Mouse (Mus musculus) left cerebral cortex, postnatal 14 days (tissue): ENCODE measurements around the gene Agmat. TPM values are rescaled to one million over a fixed set of nuclear protein-coding genes. Genes with fewer than 3 reads are reported as not detected.
"Not testable (repeated sequence)": the region's sequence is repeated elsewhere in the genome, so short reads cannot be mapped to it uniquely, and the experiment has no call there.

Experiments
- DNase-seq, 2 experiments: peaks; one replicate each; pipeline ENCODE4 v3.0.0; 2021 to 2022; ENCODE audit warnings: low spot score in 2 of 2, mixed read lengths in 1 of 2
- intact Hi-C: fragments of 180-260 bp; cut with DNase I; formaldehyde crosslinking; loops from one replicate; pipeline ENCODE4 v1.15.1; 2025
- total RNA-seq, 2 experiments: library from RNA; stranded (reverse); gene quantifications; 2 replicates each; pipeline ENCODE4 v1.2.3; 2021

Gene Agmat
- total RNA-seq, 2 experiments from 2014 or later = 0.40 TPM; not detected in 1

GRCm38 (mm10) chr4:141767353-141768036 lies 21.0 kb downstream of the Agmat start:
- intact Hi-C loops = loop anchor here (5.0 kb wide), 1 partner anchor 45 kb away; the partner anchor contains the start of gene Ddi2
- no peak for DNase-seq

GRCm38 (mm10) chr4:141769501-141770160 lies 23.2 kb downstream of the Agmat start:
- DNase-seq = no peak
- intact Hi-C loops = loop anchor here (5.0 kb wide), 1 partner anchor 47 kb away; the partner anchor contains the start of gene Ddi2

- intact Hi-C loops = no loop called here
- DNase-seq = no peak
These were observed 25.4 kb downstream of the Agmat start for GRCm38 (mm10) chr4:141771823-141772222.

- intact Hi-C loops, DNase-seq: not testable (repeated sequence)
These were observed 26.5 kb downstream of the Agmat start for GRCm38 (mm10) chr4:141773019-141773418.

- DNase-seq = peak in 1 of 2 experiments; percentile 62
- intact Hi-C loops = no loop called here
These were observed 33.4 kb downstream of the Agmat start for GRCm38 (mm10) chr4:141779828-141780227.

GRCm38 (mm10) chr4:141781201-141781985 lies 34.9 kb downstream of the Agmat start:
- DNase-seq = no peak
- intact Hi-C loops = no loop called here

- intact Hi-C loops = no loop called here
- no peak for DNase-seq
These were observed 38.4 kb downstream of the Agmat start for GRCm38 (mm10) chr4:141784835-141785234.

- DNase-seq = no peak
- intact Hi-C loops = no loop called here
These were observed 39.7 kb downstream of the Agmat start for GRCm38 (mm10) chr4:141786141-141786540.

- no peak for DNase-seq
- intact Hi-C loops = no loop called here
These were observed 40.6 kb downstream of the Agmat start for GRCm38 (mm10) chr4:141787046-141787445.

- DNase-seq = no peak
- intact Hi-C loops = no loop called here
These were observed 41.0 kb downstream of the Agmat start for GRCm38 (mm10) chr4:141787462-141787861.

GRCm38 (mm10) chr4:141789564-141790218 lies 43.2 kb downstream of the Agmat start:
- intact Hi-C loops = loop anchor here (2.0 kb wide), 1 partner anchor 67 kb away; the partner anchor contains the start of gene Ddi2
- no peak for DNase-seq

GRCm38 (mm10) chr4:141790524-141790990 lies 44.1 kb downstream of the Agmat start, which contains the start of gene Dnajc16:
Dnajc16 (minus strand) TSS chr4:141790931.
- intact Hi-C loops = loop anchor here (2.0 kb wide), 1 partner anchor 68 kb away; the partner anchor contains the start of gene Ddi2

GRCm38 (mm10) chr4:141791486-141791885 lies 45.0 kb downstream of the Agmat start:
- intact Hi-C loops = loop anchor here (2.0 kb wide), 1 partner anchor 69 kb away; the partner anchor contains the start of gene Ddi2
- no peak for DNase-seq

More at GRCm38 (mm10) chr4:141790524-141790990, 44.1 kb downstream of the Agmat start, which contains the start of gene Dnajc16:
- DNase-seq = peak; percentile 98 to 99

- no peak for DNase-seq
- intact Hi-C loops = loop anchor here (2.0 kb wide), 1 partner anchor 69 kb away; the partner anchor contains the start of gene Ddi2
These were observed 45.5 kb downstream of the Agmat start for GRCm38 (mm10) chr4:141791951-141792350.

GRCm38 (mm10) chr4:141792554-141793281 lies 46.2 kb downstream of the Agmat start:
- intact Hi-C loops = no loop called here
- peak in 1 of 2 experiments; percentile 58 for DNase-seq

- peak; percentile 95 to 96 for DNase-seq
- intact Hi-C loops = no loop called here
These were observed 47.0 kb downstream of the Agmat start, which contains the start of gene Casp9 for GRCm38 (mm10) chr4:141793282-141794151. Casp9 (plus strand) TSS chr4:141793612.

GRCm38 (mm10) chr4:141794152-141794535 lies 47.7 kb downstream of the Agmat start:
- intact Hi-C loops = no loop called here
- no peak for DNase-seq
